Mouse (Mus musculus) gastrocnemius, postnatal 36 days (tissue): ENCODE measurements around the gene Csrp1. TPM values are rescaled to one million over a fixed set of nuclear protein-coding genes. Genes with fewer than 3 reads are reported as not detected.

Experiments used
- DNase-seq, 2 experiments: peaks; one replicate each; pipeline ENCODE4 v3.0.0; 2022
- intact Hi-C: fragments of 180-260 bp; cut with DNase I; formaldehyde crosslinking; loops from one replicate; pipeline ENCODE4 v1.15.1; 2025
- total RNA-seq, 2 experiments: library from RNA; stranded (reverse); gene quantifications; 2 replicates each; pipeline ENCODE4 v1.2.3; 2021

Csrp1 gene
- total RNA-seq, 2 experiments from 2014 or later: 18.1 to 22.8 TPM

DNA sequence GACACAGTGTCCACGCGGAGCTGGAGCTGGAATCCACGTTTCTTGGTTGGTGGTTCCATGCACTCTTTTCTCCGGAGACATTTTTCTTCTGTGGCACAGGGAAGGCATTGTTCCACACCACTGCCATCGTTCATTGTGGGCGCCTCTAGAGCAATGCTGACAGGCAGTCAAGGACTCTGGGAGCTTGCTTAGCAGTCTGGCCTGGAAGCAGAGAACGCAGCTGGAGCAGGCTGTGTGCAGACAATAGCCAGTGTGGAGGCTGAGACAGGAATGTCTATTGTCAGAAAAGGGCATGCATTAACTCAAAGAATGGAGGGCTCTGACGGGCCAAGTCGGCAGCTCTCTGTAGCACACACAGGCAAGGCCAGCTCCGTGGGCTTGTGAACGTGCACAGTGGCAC lies 25.7 kb upstream of the Csrp1 start:
- no peak for DNase-seq
- intact Hi-C loops: no loop called here

DNA sequence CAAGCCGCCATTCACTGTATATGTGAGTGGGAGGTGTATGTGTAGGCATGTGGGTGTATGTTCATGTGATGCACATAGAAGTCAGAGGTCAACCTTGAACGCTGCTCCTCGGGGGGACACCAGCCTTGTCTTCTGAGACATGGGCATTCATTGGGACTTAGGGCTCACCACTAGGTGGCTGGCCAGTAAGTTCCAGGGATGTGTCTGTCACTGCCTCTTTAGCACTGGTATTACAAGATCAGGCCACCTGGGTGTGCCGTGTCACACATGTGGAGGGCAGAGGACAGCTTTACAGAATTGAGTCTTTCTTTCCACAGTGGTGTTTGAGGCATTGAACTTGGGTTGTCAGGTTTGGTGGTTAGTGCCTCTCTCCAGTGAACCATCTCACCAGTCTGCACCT lies 22.4 kb upstream of the Csrp1 start:
- intact Hi-C loops: no loop called here
- no peak for DNase-seq

DNA sequence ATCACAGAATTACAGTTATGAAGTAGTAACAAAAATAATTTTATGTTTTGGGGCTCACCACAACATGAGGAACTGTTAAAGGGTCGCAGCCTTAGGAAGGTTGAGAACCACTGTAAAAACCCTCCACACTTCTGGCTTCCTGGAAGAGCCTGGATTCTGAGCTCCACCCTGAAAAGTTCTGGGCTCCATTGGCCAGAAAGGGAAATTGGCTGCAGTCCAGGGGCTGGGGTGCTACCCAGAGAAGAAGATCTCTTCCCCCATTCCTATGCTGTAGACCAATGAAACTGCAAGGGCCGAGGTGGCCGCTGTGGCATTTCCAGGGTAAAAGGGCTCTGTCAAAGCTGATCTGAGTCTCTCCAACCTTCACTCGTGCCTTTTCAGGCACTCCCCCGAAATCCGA lies 21.8 kb upstream of the Csrp1 start:
- intact Hi-C loops: loop anchor here (2.0 kb wide), 1 partner anchor 237 kb away; no protein-coding TSS in a partner anchor
- DNase-seq: no peak

DNA sequence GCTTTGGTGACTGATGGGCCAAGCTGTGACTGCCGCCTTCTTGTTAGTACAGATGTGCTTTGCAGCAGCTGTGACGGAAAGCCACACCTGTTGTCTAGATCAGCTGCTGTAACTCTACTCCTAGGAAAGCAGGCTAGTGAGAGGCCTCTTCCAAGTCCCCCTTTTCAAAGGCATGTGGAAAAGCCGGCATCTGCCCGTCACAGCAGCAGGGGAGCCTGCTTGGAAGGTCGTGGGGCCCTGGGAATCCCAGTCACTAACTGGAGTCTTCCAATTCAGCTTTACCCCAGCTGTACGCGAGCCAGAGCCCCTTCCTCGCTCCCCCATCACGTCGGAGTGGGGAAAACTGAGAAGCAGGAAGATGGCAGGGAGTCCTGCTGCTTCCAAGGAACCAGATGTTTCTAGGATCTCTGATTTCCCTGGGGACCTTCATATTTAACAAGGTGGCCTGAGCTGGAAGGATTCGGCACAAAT lies 21.4 kb upstream of the Csrp1 start:
- intact Hi-C loops: loop anchor here (2.0 kb wide), 1 partner anchor 238 kb away; no protein-coding TSS in a partner anchor
- no peak for DNase-seq

DNA sequence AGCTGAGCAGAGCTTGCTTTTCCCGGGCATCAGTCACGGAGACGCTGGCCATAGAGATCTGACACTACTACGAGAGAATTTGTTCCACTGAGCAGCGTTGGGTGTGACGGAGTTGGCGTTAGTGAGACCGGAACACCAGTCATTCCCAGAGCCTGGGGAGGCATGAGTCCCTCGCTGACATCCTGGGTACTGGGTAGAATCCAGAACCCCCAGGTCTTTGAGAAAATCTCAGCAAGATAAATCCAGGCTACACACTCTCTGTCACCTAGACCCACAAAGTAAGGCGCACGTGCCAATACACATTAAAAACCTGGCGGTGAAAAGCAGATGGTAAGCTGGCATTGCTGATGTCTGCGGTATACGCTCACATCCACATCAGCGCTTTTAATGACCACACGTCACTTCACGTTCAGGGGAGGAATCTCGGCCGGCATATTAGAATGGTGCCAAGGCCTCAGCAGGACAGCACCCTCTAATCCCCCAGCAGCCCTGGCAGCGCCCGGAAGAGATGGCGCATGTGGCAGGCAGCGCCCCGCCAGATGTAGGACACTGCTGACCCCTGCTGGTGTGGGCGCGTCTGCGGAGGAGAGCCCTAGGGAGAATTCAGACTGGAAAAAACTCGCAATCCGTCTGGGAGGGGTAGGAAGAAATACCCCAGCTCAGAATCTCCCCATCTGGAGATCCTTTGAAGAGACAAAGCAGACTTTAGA lies 20.7 kb upstream of the Csrp1 start:
- intact Hi-C loops: loop anchor here (2.0 kb wide), 1 partner anchor 238 kb away; no protein-coding TSS in a partner anchor
- peak; percentile 77 to 81 for DNase-seq

DNA sequence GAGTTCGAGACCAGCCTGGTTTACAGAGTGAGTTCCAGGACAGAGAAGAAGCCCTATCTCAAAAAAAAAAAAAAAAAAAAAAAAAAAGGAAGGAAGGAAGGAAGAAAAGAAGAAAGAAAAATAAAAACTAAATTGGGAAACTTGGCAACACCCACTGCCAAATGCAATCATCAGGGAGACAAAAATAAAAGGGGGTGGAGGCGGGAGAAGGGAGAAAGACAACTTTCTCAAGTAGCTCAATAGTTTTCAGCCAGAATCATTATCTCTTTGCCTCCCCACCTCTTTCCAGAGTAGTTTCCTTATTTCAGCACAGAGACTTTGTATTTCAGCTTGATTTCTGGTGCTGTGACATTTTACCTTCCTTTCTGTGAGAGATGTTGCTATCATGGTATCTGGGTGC lies 20.0 kb upstream of the Csrp1 start:
- intact Hi-C loops: loop anchor here (2.0 kb wide), 1 partner anchor 239 kb away; no protein-coding TSS in a partner anchor
- no peak for DNase-seq

DNA sequence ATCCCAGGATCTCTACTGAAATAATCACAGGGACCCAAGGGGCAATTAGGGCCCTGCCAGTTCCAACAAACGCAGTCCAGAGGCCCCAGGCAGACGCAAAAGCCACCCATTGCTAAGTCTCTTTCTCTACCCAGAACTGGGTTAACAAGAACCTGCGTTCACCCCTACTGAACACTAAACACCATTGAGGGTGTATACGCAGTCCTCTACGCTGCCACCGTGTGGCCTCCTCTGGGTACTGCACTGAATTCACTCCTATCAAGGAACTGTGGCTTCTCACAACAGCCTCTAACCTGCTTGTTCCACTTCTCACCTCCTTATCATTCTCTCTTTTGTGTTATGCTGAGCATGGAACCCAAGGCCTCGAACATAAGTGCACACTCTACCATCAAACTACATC lies 19.3 kb upstream of the Csrp1 start:
- intact Hi-C loops: no loop called here
- DNase-seq: peak; percentile 64 to 72

DNA sequence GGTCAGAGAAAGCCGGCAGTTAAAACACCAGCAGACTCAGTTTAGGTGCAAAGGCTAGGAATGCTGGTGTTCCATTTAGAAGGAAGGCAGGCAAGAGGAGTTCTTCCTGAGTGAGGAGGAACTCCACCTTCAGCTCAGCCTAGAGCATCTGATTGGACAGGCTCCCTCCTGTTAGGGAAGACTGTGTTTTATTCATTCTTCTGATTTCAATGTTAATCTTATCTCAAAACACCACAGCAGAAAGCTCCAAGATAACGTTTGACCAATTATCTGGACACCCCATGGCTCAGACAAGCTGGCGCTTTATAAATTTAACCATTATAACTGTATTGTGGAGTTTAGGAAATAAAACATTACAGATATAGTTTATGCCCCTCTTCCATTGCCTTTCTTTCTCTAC lies 18.5 kb upstream of the Csrp1 start:
- DNase-seq: no peak

DNA sequence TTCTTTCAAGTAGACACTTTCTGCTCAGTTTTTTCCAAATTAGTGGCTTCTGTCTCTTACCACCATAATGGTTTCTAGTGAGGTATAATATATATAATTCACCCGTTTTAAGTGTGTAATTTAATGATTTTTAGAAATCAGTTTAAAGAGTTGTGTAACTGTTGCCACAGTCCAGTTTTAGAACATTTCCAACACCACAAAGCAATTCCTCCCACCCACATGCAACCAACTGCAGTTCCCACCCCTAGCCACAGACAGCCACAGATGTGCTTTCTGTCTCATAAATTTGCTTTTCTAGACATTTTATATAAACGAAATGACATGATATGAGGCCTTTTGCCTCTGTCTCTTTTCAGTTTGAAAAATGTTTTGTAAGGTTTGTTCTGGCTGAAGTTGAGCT lies 17.1 kb upstream of the Csrp1 start:
- intact Hi-C loops: no loop called here
- no peak for DNase-seq

More for the DNA sequence above, 18.5 kb upstream of the Csrp1 start:
- intact Hi-C loops: no loop called here

DNA sequence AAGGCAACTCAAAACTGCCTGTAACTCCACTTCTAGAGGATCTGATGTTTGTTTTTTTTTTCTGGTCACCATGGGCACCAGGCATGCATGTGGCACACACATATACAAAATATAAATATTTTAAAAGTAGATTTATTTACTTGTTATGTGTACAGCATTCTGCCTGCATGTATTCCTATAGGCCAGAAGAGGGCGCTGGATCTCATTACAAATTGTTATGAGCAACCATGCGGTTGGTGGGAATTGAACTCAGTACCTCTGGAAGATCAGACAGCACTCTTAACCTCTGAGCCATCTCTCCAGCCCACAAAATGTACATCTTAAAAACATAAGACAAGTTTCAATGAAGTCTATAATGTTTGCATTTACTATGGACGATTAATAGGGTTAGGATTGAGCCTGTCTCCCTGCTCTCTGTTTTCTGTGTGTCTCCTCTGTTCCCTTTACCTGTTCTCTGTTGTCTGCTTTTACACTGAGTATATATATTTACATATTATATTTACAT lies 15.5 kb upstream of the Csrp1 start:
- intact Hi-C loops: no loop called here

DNA sequence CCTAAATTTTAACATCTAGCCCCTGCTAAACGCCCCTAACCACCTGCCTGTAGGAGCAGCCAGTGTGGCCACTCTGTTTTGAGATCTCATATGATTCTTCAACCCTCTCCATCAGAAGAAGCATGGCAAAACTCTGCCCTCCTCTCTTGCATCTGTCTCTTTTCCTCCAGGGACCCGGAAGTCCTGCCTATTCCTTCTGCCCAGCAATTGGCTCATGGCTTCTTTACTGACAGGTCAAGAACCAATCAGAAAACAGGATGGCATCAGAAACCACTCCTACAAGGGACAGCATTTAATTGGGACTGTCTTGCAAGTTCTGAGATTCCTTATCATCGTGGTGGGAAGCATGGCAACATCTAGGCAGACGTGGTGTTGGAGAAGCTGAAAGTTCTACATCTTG lies 11.5 kb upstream of the Csrp1 start:
- intact Hi-C loops: no loop called here
- no peak for DNase-seq

More for the DNA sequence above, 15.5 kb upstream of the Csrp1 start:
- no peak for DNase-seq

DNA sequence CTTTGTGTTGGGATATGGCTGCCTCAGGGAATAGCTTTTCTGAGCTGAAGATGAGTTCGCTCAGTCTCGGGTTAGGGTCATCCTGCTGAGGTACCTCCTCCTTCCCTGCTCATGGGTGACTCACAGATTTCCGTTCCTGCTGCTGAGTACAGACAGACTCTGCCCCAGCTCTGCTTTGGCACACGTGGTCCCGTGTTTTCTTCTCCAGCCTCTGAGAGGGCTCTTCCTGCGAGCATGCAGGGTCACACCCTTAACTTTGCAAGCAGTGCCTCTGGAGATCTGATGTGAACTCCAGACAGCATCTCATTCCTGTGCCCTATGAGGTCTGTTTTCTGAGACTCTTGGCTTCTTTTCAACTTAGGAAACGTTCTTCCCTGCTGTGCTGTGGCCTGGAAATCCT lies 8.7 kb upstream of the Csrp1 start:
- DNase-seq: peak in 1 of 2 experiments; percentile 23
- intact Hi-C loops: no loop called here

DNA sequence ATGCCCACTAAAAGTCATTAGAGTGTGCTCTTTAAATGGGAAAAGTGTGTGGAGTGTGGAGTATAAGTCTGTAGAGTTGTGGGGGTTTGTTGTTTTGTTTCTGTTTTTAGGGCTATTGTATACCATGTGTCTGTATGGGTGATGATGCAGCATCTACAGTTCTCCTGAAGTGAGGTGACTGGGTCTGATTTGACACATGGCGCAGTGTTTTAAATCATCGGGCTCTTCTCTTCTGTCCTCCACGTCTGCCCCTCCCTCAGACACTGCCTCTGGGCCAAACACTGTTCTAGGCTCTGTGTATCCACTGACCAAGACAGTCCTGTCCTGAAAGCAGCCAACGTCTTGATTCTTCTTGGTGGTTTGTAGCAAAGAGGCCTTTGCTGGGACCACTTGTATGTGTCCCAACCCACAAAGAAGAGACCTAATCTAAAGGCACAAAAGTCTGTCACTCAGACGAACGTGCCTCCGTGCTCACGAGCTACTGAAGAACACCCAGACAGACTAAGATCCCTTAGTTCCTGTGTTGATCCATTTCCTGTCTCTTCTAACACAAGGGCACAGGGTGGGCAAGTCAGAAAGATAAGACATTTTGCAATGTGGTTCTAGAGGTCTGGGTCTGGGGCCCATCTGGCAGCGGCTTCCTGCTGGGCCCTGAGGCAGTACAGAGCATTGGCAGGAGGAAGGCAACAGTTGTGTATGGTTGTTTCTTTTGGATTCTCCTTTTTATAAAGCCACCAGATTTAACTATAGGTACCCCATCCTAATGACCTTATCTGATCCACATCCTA lies 5.6 kb upstream of the Csrp1 start:
- DNase-seq: no peak
- intact Hi-C loops: no loop called here

DNA sequence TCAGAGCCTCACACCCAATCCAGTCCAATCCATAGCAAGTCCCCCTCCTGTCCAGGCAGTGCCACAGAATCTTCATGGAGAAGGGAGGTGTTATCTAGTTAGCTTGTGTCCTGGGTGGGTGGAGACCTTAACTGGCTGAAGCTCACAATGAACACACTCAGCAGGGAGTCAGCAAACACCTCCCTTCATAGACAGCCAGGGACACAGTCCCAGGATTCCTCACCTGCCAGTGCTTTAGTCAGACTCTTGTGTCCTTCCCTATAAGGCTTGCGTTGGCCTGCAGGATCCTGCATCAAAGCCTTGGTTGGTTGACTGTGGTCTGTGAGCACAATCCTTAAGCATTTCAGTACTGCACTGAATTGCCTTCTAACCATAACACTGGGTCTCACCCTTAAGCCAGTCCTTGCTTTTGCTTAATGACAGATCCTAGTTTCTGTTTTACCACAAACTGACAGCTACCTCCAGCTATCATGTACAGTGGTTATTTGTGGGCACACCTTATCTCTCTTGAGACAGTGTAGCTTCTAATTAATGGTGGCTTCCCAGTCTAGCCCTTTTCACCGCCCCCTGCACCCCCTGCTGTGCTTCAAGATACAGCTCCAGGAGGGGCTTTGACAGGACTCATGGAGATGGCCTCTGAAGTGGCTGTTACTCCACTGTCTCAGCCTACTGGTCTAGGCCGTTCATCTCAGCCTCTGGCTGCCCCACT lies 4.8 kb upstream of the Csrp1 start:
- intact Hi-C loops: no loop called here
- no peak for DNase-seq

DNA sequence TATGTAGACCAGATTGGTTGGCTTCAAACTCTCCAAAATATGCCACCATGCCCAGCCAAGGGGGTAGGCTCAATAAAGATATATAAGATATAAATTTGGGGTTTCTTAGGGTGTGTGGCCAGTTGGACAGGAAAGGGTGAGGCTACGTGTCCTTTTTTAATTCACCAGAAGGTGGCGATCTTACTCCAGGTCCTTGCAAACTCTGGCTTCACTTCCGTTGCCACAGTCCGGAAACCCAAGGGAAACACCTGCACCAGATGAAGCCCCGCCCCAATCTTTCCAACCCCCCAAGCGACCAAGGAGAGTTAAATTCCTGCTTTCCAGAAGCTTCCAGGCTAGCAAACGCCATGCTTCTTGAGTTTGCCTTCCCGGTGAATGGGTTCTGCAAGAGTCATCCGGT lies 375 bp upstream of the Csrp1 start:
- intact Hi-C loops: loop anchor here (1.0 to 2.0 kb wide), 2 partner anchors 33 to 61 kb away; no protein-coding TSS in a partner anchor
- DNase-seq: peak; percentile 46 to 49

DNA sequence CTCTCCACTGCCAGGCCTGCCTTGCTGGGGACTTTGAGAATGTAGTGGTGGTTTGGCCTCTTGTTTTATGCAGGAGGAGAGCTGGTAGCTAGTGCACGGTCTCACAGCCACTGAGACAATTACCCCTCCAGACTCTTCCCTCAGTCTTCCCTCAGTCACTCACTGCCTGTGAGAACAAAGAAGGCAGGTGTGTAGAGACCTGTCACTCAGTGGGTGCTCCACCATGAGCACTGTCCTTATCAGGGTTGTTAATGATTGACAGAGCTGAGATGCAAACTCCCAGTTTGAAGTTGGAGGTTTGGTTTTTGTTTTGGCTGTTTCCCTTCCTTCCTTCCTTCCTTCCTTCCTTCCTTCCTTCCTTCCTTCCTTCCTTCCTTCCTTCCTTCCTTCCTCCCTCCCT lies 3.2 kb downstream of the Csrp1 start:
- intact Hi-C loops: no loop called here
- DNase-seq: no peak

DNA sequence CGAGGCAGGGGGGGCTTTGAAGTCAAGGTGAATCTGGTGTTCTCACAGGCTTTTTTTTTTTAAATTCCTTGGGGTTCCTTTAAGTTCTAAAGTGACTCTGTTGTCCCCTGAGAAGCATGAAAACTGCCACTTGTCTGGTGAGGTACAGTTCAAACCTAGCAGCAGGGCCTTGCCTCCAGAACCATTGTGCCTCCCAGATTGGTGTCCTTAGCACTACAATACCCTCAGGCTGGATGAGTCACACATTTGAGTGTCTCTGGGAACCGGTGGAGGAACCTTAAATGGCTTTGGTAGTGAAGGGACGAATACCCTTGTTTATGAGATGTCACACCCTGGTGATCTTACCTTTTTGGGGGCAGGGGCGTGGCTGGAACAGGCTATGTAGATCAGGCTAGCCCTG lies 4.3 kb downstream of the Csrp1 start:
- intact Hi-C loops: no loop called here
- no peak for DNase-seq

DNA sequence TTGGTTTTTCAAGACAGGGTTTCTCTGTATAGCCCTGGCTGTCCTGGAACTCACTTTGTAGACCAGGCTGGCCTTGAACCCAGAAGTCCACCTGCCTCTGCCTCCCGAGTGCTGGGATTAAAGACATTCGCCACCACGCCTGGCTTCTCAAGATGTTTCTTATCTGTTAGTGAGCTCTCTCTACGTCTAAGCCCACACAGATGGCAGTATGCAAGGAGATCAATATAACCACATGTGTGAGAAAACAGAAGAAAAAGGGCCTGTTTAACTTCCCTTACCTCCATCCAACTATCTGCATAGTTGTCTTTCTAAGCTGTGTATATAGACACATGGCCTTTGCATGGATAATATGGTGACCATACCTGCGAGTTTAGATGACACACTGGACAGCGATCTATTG lies 5.5 kb downstream of the Csrp1 start:
- intact Hi-C loops: no loop called here
- no peak for DNase-seq

DNA sequence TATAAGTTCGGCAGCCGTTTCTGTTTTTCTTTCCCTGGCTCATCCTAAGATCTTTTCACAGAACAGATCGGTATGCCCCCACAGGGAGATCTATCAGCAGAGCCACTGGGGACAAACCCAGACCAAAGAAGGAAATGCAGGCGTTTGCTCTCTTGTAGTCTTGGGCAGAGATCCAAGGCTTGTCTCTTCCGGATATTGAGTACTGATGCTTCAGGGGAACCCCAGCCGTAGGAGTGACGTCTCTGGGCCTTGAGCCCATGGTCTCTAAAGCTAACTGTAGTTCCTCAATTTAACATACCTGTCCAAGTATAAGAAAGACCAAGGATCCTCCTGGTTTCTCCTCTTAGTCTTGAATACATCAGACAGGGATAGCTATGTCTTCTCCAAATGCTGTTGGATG lies 6.1 kb downstream of the Csrp1 start:
- no peak for DNase-seq
- intact Hi-C loops: no loop called here

DNA sequence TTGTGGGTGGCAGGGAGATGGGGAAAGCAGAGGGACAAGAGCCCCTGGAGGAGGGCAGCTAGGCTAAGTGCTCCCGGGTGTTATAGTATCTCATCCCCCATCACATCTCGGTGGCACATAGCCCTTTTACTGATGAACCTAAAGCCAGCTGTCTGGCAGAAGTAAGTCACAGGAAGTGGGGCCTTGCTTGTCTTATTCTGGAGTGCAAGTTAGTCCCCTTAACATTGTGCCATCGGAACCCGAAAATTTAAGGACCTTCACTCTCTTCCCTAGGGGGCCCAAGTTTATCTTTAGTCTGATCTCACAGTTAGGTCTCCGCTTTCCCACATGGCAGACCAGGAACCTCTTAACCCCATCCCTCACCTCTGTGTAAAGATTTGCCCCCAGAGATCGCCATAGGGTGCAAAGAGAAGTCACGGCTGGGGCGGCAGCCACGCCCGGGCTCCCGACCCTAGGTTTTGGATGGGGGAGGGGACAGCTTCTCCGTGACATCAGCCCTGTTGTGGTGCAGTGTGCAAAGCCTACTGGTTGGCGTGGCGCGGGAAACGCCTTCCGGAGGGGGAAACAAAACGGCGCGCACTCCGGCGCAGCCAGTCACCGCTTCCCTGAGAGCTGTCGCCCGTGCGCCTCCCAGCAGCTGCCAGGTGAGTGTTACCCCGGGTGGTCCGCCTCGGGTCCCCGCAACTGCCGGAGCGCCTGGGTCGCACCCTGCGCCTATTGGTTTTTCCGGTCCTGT lies 8.9 kb downstream of the Csrp1 start:
- peak; percentile 77 to 81 for DNase-seq

More for the DNA sequence above, 8.9 kb downstream of the Csrp1 start:
- intact Hi-C loops: no loop called here
